Mouse (Mus musculus): ENCODE measurements around the gene D630003M21Rik.

DNA sequence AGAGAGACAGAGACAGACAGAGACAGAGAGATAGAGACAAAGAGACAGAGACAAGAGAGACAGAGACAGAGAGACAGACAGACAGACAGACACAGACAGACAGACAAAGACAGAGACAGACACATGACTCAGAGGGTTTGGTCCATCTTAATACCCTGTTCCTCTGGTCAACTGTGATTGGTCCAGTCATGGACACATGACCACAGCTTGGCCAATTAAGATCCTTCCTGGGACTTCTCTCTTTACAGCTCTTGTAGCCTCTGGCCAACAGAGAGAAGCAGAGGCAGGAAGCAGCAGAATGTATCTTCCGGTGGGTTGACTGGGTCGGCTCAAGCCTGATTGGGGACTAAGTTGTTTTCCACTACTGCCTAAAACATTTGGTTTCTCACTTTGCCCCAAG, 9.5 kb downstream of the D630003M21Rik start:
- TF ChIP-seq CTCF (IDR thresholded peaks at IDR 0.05; ENCODE audit: control insufficient read depth, insufficient read depth, insufficient replicate concordance, low read depth, low read length): no peak
- no peak for TF ChIP-seq POLR2A (IDR thresholded peaks at IDR 0.05; ENCODE audit: control insufficient read depth, low read depth, low read length)
